Mouse (Mus musculus) yolk sac, embryonic 10.5 days (tissue): ENCODE data around the gene Trpv5.

Experiments
- DNase-seq: peaks from one replicate; pipeline ENCODE4 v3.0.0-alpha.2; 2017; ENCODE audit warnings: low spot score

Trpv5 gene

DNA sequence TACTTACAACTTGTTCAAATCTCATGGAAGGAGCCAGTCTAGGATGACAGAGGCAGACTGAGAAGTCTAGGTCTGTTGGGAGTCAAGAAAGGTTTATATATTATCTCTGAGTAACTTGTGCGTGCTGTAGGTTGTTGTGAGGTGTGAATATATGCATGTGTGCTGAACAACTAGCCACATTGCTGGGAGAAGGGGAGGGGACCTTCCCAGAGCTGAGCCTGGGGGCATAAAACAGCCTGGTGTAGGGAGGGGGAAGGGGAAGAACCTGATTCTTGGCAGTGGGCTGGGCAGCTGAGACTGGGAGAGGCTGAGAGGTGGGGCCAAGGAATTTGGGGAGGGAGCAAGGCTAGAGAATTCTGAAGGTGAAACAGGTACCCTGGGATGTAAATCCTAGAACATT, at the start of gene Trpv5:
Trpv5 (minus strand) TSS at position 101 of the 400 bp plus-strand sequence.
- no peak for DNase-seq

DNA sequence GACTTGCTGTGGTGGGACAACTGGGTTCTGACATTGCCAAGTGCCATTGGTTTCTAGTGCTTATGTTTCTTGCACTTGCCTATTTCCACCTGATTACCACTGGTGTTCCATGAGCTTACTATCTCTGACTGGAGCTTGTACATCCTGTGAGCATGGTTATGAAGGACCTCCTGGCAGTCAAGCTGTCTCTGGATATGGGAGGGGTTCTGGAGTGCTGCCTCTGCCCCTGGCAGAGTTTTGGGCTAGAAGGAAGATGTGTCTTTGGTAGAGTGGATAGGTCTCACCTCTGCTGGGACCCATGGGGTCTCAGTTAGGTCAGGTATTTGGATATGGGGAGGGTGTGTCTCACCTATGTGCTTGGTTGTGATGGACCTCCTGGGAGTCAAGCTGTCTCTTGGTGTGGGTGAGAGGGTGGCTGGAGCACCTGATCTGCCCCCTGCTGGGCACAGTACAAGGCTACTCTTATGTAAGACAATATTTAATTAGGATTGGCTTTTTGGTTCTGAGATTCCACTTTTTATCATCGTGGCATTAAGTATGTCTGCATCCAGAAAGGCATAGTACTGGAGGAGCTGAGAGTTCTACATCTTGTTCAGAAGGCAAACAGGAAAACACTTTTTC, 47.5 kb upstream of the Trpv5 start:
- DNase-seq, result no peak

DNA sequence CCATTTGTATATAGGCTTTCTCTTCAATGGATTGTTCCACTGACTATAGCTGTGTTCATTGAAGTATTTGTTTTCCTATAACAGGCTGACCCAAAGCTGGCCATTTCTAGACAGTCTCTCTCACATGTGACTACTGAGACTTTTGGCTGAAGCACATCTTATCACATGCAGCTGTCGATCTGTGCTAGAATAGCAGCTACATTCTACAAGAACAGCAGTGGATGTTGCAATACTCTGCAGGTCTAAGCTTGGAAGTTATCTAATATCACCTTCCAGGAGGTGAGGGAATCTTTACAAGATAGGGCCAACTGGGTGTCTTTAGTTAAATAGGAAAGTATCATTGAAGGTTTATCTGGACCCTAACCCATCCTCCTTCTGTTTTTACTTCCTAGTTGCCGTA, 40.9 kb upstream of the Trpv5 start:
- no peak for DNase-seq

DNA sequence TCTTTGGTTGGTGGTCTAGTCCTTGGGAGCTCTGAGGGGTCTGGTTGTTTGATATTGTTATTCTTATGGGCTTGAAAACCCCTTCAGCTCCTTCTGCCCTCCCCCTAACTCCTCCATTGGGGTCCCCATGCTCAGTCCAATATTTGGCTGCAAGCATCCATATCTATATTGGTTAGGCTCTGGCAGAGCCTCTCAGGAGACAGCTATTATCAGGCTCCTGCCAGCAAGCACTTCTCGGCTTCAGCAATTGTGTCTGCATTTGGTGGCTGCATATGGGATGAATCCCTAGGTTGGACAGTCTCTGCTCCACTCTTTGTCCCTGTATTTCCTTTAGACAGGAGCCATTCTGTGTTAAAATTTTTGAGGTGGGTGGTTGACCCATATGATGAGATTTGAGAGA, 29.7 kb upstream of the Trpv5 start:
- no peak for DNase-seq

DNA sequence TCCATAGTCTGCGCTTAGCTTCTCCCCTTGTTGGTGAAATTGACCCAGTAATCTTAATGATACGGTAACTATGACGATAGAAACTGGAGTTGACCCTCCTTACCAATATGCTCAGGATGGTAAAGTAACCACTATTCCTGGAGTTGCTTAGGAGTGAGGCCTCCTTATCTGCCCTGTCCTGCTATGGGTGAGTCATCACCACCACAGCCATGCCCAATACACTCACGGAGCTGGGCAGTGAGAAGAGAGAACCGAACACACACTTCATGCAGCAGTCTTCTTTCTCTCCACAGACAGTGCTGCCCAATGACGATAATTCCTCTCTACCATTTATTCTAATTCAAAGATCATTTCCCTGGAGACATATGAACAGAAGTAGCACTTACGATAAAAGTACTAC, 25.7 kb upstream of the Trpv5 start:
- no peak for DNase-seq

DNA sequence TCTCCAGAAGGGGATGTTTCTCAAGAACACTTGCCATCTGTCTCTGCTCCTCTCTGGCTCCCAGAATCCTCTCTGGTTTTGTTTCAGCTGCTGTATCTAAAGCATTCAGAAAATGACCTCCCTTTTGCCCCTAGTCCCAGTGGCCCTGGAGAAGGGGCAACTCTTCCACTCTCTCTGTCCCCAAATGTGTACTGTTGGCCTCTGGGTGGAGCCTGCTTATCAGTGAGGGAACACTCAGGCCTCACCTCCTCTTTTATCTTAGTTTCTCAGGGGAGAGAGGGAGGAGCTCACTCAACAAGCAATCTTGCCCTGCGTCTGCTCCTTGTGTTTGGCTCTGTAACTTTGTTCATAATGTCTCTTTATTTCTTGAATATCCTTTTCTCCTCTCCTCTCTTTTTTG, 23.6 kb upstream of the Trpv5 start, which contains the start of gene Kel:
Kel (minus strand) TSS at position 217 of the 400 bp plus-strand sequence.
- DNase-seq, result peak; percentile 8

DNA sequence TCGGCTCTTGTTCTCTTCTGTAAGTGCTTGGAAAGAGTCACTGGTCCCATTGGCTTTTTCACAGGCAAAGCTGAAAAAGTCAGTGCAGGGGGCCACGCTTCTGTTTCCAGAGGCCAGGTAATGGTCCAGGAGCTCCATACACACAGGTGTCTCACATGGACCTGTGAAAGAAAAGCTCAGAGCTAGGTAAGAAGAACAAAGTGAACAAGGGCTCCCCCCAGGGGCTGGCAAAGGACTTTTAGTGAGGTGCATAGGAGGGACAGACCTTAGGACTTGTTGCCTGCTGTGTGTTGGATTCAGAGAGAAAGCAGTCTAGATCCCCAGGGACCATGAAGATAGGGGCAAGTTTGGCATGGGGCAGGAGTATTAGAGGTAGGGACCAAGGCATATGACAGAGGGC, 22.4 kb upstream of the Trpv5 start:
- peak; percentile 32 for DNase-seq

DNA sequence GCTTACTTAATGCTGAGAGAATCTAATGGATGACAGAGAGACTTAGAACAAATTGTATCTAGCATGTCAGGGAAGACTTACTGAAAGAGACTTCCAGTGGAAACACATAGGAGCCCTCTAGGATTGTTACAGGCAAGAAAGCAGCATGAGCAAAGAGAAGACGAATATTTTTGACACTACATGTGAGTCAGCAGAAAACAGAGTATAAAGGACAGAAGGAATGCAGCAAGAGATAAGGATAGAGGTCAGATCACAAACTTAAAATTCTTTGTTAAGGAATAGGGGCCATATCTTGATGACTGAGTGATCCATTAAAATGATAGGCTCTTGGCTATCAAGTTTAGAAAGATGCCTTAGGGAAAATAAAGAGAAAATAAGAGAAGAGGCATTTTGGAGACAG, 20.7 kb upstream of the Trpv5 start:
- DNase-seq, result no peak

DNA sequence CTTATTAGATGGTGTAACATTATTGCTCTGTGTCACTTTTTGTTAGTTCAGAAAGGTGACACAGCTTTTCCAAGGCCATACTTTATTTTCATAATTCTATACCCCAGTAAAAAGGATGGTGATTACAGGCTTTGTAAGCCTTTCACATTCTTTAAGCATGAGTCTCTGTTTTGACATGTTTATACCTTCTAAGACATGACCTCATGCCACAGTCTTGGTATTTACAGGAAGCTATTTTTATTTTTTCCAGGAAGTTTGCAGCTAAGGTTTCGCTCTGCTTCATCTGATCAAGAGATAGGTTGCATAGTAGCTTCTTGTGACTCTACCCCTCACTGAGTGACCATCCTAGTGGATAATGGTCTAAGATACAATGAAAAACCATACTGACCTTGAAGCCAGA, 13.8 kb upstream of the Trpv5 start:
- DNase-seq, result no peak

DNA sequence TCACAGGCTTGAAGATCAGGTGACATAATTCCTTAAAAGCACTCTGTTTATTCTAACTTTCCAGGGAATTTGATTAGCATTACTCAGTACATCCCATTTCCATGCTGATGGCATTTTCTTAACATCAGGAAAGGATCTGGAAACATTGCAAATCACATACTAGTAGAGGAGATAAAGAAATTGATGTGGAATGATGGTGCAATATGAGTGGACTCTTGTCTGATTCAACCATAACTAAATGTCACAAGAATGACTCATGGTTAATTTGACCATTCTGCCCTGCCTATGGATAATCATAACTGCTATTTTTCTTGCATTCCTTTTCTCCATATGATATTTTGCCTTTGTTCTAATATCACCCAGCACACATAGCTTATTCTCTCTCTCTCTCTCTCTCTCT, 11.6 kb upstream of the Trpv5 start:
- DNase-seq, result no peak

DNA sequence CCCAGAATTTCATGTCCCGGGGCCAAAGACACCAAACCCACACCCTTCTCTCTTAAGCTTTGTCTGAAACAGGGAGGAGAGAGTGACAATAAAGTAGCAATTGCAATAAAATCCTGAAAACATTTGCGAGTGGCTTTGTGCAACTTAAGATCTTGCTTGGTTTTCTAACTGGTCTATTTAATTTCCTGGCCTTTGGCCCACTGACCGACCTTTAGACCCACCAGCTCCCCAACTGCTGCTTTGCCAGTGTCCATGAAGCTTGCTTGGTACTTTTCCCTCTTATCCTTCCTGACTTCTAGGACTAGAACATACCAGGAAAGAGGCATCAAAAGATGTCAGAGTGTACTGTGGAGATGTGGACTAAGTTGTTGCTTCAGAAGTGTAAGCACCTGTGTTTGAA, 5.0 kb upstream of the Trpv5 start:
- DNase-seq, result no peak

DNA sequence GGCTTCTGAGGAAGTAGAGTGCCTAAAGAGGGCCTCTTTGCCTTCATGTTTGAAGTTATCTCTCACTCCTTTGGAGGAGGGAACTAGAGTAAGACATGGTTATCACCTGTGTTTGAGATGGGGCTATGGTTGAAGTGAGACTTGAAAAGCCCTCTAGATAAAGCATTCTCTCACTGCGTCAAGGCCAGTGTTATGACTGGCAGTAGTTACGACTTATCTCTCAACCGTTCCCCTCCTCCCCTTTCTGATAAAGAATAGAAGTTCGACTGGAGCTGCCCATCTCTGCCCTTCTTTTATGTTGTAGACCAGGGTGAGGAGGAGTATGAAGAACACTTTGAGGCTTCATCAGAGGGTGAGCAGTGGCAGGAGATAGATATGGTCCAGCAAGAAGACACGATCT, 4.3 kb upstream of the Trpv5 start:
- no peak for DNase-seq

DNA sequence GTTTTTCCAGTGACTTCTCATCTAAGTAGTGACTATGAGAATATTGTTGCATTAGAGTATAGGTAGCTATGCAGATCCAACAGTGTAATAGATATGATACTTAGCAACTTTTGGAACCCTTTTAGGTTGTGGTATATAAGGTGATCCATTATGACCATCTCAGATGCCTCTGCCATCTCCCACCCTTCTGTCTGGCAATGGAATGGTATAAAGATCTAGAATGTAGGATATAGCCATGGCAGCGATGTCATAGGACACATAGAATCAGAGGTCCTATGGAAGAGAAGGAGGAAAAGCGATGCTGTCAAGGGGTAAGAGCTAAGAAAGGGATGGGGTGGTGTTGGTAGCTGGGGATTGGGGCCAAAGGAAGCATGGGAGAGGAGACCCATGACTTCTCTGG, 3.6 kb upstream of the Trpv5 start, which contains the start of gene Llcfc1:
Llcfc1 (plus strand) TSS at position 301 of the 400 bp plus-strand sequence.
- DNase-seq, result no peak

DNA sequence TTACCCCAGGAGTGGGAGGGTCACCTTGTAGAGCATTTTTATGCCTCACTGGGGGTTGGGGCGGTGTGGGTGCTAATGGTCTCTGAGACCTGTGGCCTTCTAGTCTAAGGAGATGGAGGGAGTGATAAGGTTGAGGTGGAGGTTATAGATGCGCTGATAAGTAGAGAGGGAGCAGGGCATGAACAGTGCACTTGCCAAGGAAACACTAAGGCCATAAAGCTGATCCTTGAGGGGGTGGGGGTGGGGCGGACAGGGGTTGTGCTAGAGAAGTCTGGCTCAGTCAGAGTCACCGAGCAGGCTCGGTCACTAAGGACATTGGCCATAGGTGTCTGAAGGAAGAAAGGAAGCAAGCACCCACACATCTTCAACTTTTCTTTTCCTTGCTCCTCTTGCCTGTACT, 1.1 kb upstream of the Trpv5 start:
- DNase-seq, result no peak

DNA sequence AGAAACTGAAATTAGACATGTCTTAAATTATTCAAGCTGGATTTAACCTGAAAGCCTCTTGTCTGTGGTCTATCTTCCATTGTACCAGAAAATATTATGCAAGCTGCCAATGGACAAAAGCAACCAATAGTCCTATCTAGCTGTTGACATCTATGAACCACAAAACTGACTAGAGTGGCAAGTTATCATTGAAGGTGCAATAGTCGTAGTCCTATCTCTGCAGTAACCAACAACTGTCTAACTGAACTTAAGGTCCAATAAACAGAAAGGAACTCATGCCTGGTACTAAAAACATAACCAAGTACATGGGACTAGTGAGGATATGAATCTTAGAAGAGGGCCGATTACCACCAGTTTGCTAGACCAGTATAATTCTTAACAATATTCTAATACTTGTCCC, 4.0 kb downstream of the Trpv5 start:
- no peak for DNase-seq

DNA sequence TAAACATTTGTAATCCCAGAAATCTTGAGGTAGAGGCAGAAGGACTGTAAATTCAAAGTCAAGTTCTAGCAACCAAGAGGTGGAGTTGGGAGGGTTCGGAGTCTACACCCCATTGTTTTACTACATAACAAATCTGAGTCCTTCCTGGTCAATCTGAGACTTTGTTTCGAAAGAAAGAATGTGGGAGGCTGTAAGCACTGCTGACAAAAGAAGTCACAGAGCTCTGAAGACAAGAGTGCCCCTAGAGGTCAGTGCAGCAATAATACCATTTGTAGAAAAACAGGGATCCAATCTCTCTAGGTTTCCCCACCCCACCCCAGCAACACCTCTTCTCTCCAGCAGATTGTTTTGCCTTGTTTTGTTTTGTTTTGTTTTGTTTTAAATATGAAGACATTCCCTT, 18.2 kb downstream of the Trpv5 start:
- no peak for DNase-seq

DNA sequence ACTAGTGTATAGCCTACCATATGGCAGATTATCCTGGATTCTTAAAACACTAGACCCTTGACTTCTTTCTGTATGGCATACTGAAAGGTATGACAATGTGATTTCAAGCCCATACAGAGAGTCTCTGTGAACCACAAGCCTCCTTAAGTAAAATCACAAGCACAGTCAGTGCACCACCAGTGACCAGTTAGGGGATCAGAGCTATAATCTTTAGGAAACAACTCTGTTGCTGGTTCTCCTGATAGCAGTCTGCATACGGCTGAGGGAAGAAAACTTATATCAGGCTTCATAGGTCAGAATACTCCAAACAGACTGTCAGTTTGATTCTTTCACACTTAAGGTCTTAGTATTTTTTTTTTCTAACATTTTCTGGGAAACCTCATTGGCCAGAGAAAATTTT, 22.1 kb downstream of the Trpv5 start:
- DNase-seq, result no peak

DNA sequence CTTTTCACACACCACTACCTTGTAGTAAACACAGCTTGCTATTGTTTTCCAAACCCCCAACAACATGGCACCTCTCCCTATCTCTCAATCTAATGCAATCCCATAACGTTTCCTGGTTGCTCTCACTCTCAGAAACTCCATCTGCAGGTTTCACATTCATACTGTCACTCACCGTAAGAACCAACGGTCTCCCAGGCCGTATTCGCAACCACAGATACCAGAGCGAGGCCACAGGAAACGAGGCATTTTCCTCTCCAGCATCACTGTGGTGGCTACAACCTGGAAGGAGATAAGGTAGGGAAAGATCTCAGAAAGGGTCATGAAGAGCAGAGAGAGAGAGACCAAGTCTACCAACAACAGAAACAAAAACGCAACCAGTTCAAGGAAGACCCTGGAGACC, 25.9 kb downstream of the Trpv5 start:
- DNase-seq, result no peak

DNA sequence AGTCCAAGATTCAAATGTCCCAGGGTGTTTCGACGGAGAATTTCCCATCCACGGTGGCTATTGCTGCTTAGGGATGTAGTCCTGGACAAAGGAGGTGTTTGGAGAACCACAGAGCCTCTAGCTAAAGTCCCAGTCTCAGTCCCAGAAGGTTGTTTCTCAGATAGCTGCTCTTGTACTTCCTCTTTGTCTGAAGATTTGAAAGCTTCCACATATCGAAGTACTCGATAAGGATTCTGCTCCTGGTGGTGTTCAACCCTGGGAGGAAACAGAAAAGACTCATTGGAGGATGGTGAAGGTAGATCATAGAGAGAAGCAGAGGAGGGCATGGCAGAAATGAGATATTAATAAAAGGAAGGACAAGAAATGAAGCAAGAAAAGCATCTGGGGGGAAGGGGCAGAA, 27.4 kb downstream of the Trpv5 start:
- DNase-seq, result no peak

DNA sequence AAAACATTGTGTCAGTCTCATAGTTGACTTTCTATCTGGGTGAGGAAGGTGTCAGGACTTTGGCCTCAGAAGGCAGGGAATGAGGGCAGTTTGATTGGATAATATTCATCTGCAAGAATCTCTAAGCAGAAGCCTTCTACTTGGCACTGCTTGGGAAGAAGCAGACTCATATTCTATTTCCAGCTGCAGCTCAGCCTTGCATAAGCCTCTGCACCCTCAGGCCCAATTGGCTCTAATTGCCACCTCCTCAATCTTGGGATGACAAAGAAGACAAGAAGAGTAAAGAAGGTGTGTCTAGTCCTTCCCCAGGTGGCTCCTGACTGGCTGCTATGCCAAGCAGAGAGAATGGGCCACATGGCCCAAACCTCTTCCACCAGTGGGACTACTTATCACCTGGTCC, 33.9 kb downstream of the Trpv5 start:
- no peak for DNase-seq

DNA sequence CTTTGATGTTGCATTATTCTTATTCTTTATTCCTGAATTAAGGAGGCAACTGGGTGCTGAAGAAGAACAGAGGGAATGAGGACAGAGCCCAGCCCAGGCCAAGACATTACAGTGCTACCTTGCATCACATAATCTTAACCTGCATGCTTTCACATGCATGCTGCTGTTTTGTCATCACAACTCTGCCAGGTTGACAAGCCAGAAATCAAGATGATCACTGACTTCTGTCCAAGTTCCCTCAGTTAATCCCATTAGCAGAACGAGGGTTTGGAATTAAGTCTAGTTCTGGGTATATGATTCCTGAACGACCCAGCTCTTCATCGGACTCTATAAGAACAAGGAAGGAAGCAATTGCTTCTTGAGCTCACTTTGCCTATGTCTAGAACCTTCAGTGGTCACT, 34.3 kb downstream of the Trpv5 start:
- no peak for DNase-seq

DNA sequence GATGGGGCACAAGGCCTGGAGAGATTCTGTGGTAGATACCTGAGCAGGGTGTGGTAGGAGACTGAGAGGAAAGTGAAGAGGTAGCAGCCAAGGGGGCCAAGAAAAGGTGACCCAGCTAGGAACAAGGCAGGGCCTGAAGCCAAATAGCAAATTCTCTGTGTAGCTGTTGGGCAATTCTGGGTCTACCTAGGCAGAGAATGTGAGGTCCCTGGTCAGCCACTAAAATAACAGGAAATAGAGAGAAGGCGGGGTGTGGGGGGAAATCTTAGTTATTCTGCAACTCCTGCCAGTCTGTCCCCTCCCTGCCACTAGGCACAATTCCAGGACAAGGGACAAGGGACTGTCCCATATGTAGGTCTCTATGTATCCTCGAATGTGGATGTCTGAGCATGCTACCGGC, 37.3 kb downstream of the Trpv5 start:
- no peak for DNase-seq

DNA sequence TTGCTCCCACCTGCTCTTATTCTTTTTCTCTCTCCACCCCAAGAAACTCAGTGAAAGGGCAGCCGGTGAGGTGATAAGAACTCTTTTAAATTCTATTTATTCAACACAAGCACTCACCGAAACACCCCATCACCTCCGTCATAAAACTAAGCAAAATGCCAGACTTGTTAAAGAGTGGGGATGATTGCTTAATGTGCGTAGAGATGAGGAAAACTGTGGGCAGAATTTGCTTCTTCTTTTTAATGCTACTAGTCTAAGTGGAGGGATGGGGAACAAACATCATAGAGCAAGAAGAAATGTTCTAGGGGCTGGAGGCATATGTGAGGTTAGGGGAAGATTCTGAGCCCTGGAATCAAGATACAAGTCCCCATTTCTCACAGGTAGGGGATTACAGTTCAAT, 37.8 kb downstream of the Trpv5 start:
- no peak for DNase-seq

DNA sequence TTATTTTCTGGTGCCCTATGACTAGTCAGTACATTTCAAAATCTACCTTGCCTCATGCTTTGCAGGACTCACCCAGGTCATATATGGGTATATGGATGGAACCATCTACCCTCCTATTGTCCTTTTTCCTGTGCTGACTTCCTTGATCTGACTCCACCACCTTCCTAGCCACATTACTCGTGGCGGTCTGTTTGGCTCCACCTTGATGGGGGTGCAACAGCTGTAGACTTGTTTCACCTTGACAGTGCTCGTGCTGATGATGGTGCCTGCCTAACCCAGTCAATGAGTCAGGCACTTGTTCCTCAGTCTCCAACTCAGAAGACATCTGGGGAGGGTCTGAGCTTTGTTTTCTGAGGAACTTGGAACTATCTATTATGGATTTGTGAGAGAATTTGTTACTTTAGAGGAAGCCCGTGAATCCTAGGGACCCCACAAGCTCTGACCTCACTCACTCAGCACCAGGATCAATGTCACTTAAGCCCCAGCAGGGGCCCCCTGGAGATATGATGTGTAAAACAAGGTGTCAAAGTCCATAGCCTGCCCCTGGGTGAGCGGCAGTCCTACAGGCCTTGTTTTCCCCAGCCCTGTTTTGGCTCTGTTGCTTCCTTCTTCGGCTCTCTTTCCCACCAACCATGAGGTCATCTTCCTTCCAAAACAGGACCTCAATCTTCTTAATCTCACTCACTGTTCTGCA, 39.2 kb downstream of the Trpv5 start:
- no peak for DNase-seq
